Mouse (Mus musculus): ENCODE measurements around the gene Pknox1. TPM values are rescaled to one million over a fixed set of nuclear protein-coding genes. Genes with fewer than 3 reads are reported as not detected.
"Not testable (repeated sequence)": the region's sequence is repeated elsewhere in the genome, so short reads cannot be mapped to it uniquely, and the experiment has no call there.

The Pknox1 gene
- polyA plus RNA-seq, 1 experiment from 2014 or later = 31.3 TPM

DNA sequence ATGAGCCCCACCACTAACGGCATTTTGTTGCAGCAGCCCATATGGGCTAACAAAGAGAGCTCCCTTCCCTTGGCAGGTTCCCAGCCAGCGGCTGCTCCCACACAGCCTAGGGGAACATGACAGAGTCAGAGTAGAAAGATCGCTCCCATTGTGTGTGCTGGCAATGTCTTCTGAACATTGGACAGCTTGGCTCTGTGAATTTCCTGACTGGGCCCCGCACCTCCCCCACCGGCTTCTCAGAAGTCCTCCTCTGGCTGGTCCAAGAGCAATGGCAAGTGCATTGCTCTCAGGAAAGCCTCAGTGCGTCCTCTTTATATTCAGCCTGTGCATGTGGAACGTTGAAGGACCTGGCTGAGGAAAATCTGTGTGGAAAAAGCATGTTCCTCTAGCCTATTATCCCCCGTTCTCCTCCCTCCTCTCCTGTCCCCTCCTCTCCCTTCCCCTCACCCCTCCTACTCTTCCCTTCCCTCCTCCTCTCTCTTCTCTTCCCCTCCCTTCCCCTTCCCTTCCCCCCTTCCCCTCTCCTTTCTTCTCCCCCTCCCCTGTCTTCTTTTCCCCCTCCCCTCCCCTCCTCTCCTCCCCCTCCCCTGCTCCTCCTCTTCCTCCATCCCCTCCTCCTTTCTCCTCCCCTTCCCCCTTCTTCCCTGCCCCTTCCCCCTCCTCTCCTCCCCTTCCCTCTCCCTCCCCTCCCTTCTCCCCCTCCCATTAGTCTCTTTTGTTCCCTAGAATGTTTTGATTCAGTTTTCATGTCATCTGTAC is 28.5 kb upstream of the Pknox1 start:
- Histone ChIP-seq H3K9ac (peak overlapping the region; percentile 40; the same call in 1 of the 2 replicates), H3K36me3 (replicated peaks) (peaks cover 11% of the 10 kb centered on the region), H3K27ac (peak overlapping the region; percentile 95), H3K27me3 (no peaks in the 10 kb centered on the region), H3K4me1 (peaks cover 23% of the 10 kb centered on the region), H3K9me3 (no peaks in the 10 kb centered on the region), H3K4me2 (peak overlapping the region; percentile 27), H3K4me3 (replicated peaks) (no peak overlapping the region)
- ATAC-seq (ENCODE audit: low FRiP score) = peak; percentile 90
- WGBS = 23% methylated on average over 8 of the region's 8 CpGs

- ATAC-seq (ENCODE audit: low FRiP score) = no peak
- no peaks in the 10 kb centered on the region for H3K27me3 ChIP-seq
- H3K36me3 ChIP-seq (replicated peaks) = no peaks in the 10 kb centered on the region
- WGBS = 68% methylated on average over 3 of the region's 3 CpGs
- H3K4me2 ChIP-seq = no peak overlapping the region
- H3K4me3 ChIP-seq (replicated peaks) = no peak overlapping the region
- H3K9ac ChIP-seq = no peak overlapping the region
- H3K27ac ChIP-seq = no peak overlapping the region
- H3K4me1 ChIP-seq = peaks cover 29% of the 10 kb centered on the region
- no peaks in the 10 kb centered on the region for H3K9me3 ChIP-seq
Observed at GRCm38 (mm10) chr17:31540101-31540500, 24.4 kb upstream of the Pknox1 start.

DNA sequence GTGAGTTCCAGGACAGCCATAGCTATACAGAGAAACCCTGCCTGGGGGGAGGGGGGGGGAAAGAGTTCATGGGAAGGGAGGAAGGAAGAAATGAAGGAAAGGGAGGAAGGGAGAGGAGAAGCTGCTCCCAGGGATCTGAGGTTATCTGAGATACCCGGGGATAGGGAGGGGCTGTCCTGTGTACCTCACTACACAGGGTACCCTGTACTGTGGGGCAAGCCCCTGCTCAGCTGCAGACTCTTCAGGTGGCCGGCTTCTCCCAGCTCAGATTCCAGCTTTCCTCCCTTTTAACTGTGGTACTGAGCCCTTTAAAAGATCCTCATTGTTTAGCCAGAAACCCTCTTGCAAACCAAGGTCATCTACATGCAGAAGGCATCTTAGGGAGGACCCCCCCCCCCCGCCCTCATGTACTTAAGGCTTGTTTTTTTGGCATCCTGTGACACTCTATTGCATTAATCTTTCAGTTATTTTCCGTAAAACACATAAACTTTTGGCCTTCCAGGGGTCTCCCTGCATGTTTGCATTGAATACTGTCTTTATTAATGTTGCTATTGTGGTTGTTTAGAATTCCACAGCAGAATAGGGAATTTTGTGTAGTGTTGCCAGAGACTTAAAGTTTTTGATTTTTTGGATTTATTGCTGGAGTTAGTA is 23.6 kb upstream of the Pknox1 start:
- H3K27ac ChIP-seq = no peak overlapping the region
- no peak for ATAC-seq (ENCODE audit: low FRiP score)

DNA sequence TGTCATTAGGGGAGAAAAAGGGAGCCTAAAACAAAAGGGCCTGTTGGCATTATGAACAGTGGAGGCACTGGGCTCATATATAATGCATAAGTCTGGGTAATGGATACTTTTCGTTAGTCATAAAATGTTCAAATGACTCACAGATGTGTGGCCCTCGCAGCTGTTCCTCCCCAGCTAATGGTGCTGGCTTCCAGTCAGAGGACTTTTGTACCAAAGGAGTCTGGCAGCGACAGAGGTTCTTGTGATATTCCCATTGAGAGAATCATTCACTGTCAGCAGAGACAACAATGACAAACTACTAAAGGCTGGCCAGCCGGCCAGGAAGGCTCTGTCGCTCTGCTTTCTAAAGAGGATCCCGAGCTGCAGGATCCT is 23.1 kb upstream of the Pknox1 start:
- 39% methylated on average over 6 of the region's 6 CpGs for WGBS
- H3K4me2 ChIP-seq = no peak overlapping the region
- no peak for ATAC-seq (ENCODE audit: low FRiP score)
- peaks cover 18% of the 10 kb centered on the region for H3K4me1 ChIP-seq
- H3K9me3 ChIP-seq = 0 out of 2 replicates have a peak, but pooled peaks cover 1% of the 10 kb centered on the region
- H3K27ac ChIP-seq = peak overlapping the region; percentile 56; the same call in 1 of the 2 replicates
- no peaks in the 10 kb centered on the region for H3K36me3 ChIP-seq (replicated peaks)
- H3K27me3 ChIP-seq = no peaks in the 10 kb centered on the region
- no peak overlapping the region for H3K4me3 ChIP-seq (replicated peaks)
- no peak overlapping the region for H3K9ac ChIP-seq

More for the DNA sequence above, 23.6 kb upstream of the Pknox1 start:
- no peaks in the 10 kb centered on the region for H3K9me3 ChIP-seq
- H3K36me3 ChIP-seq (replicated peaks) = no peaks in the 10 kb centered on the region
- no peak overlapping the region for H3K9ac ChIP-seq
- H3K4me2 ChIP-seq = no peak overlapping the region
- no peaks in the 10 kb centered on the region for H3K27me3 ChIP-seq
- peaks cover 20% of the 10 kb centered on the region for H3K4me1 ChIP-seq
- 58% methylated on average over 4 of the region's 4 CpGs for WGBS
- no peak overlapping the region for H3K4me3 ChIP-seq (replicated peaks)

GRCm38 (mm10) chr17:31543574-31543973 is 21.0 kb upstream of the Pknox1 start:
- H3K4me3 ChIP-seq (replicated peaks) = no peak overlapping the region
- WGBS = 34% methylated on average over 6 of the region's 6 CpGs
- no peak for ATAC-seq (ENCODE audit: low FRiP score)
- H3K4me2 ChIP-seq = no peak overlapping the region
- H3K27ac ChIP-seq = no peak overlapping the region
- H3K9me3 ChIP-seq = 0 out of 2 replicates have a peak, but pooled peaks cover 3% of the 10 kb centered on the region
- no peaks in the 10 kb centered on the region for H3K27me3 ChIP-seq
- H3K9ac ChIP-seq = no peak overlapping the region
- peaks cover 24% of the 10 kb centered on the region for H3K4me1 ChIP-seq
- H3K36me3 ChIP-seq (replicated peaks) = no peaks in the 10 kb centered on the region

- Histone ChIP-seq H3K4me1 (peaks cover 10% of the 10 kb centered on the region), H3K4me2 (no peak overlapping the region), H3K27ac (no peak overlapping the region), H3K27me3 (no peaks in the 10 kb centered on the region), H3K9me3 (0 out of 2 replicates have a peak, but pooled peaks cover 3% of the 10 kb centered on the region), H3K36me3 (replicated peaks) (no peaks in the 10 kb centered on the region), H3K4me3 (replicated peaks) (no peak overlapping the region), H3K9ac (no peak overlapping the region)
- no peak for ATAC-seq (ENCODE audit: low FRiP score)
- WGBS = 88% methylated on average over 9 of the region's 9 CpGs
Observed at GRCm38 (mm10) chr17:31546444-31547196, 17.9 kb upstream of the Pknox1 start.

DNA sequence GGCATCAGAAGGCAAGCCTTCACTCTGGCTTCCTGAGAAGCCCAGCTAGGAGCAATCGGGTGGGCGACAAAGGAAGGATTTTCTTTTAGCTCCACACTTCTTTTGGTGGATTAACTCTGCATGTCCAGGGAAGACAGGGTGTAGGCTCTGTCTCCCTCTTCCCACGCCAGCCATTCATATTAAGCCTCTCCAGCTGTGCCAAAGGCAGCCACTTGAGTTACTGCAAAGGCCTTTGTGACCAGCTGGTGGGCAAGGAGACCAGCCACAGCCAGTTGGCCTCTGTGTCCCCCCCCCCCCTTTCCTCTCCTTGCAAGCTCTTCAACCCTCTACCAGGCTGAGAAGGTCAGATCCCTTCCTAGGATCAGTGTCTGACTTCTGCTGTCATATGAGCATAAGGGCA is 16.6 kb upstream of the Pknox1 start:
- no peak overlapping the region for H3K9ac ChIP-seq
- no peaks in the 10 kb centered on the region for H3K27me3 ChIP-seq
- ATAC-seq (ENCODE audit: low FRiP score) = no peak
- 16% methylated on average over 3 of the region's 3 CpGs for WGBS
- H3K4me1 ChIP-seq = peaks cover 8% of the 10 kb centered on the region
- 0 out of 2 replicates have a peak, but pooled peaks cover 3% of the 10 kb centered on the region for H3K9me3 ChIP-seq
- no peak overlapping the region for H3K27ac ChIP-seq
- H3K4me3 ChIP-seq (replicated peaks) = no peak overlapping the region
- H3K4me2 ChIP-seq = no peak overlapping the region
- no peaks in the 10 kb centered on the region for H3K36me3 ChIP-seq (replicated peaks)

- Histone ChIP-seq H3K27ac (no peak overlapping the region), H3K4me1 (peaks cover 6% of the 10 kb centered on the region), H3K9ac (no peak overlapping the region), H3K4me2 (no peak overlapping the region), H3K4me3 (replicated peaks) (no peak overlapping the region), H3K27me3 (no peaks in the 10 kb centered on the region), H3K36me3 (replicated peaks) (no peaks in the 10 kb centered on the region), H3K9me3 (0 out of 2 replicates have a peak, but pooled peaks cover 3% of the 10 kb centered on the region)
- WGBS = 71% methylated on average over 8 of the region's 8 CpGs
- no peak for ATAC-seq (ENCODE audit: low FRiP score)
Observed at GRCm38 (mm10) chr17:31549389-31549788, 15.1 kb upstream of the Pknox1 start.

- 94% methylated on average over 23 of the region's 23 CpGs for WGBS
- not testable (repeated sequence) for H3K9ac ChIP-seq
Observed at GRCm38 (mm10) chr17:31552601-31553000, 11.9 kb upstream of the Pknox1 start.

DNA sequence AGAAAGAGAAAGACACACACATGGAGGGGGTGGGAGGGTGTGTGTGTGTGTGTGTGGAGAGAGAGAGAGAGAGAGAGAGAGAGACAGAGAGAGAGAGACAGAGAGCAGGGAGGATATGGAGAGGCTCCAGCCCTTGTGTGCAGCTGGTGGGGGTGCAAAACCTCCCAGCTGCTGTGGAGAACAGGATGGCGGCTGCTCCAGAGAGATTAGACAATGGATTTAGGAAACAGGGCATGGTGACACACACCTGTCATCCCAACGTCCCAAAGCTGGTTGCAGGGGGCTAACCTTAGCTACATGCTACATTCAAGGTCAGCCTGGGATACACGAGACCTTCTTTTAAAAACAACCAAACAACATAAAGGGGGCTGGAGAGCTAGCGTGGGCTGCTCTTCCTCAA is 8.3 kb upstream of the Pknox1 start:
- Histone ChIP-seq H3K27me3 (no peaks in the 10 kb centered on the region), H3K27ac (no peak overlapping the region), H3K4me1 (peaks cover 12% of the 10 kb centered on the region; the same call in 1 of the 2 replicates), H3K9me3 (no peaks in the 10 kb centered on the region), H3K4me3 (replicated peaks) (no peak overlapping the region), H3K9ac (no peak overlapping the region), H3K36me3 (replicated peaks) (no peaks in the 10 kb centered on the region), H3K4me2 (no peak overlapping the region)
- 76% methylated on average over 4 of the region's 4 CpGs for WGBS
- ATAC-seq (ENCODE audit: low FRiP score) = no peak

More at GRCm38 (mm10) chr17:31552601-31553000, 11.9 kb upstream of the Pknox1 start:
- not testable (repeated sequence) for H3K4me2 ChIP-seq; H3K9me3 ChIP-seq; H3K36me3 ChIP-seq (replicated peaks); ATAC-seq (ENCODE audit: low FRiP score); H3K27me3 ChIP-seq; H3K27ac ChIP-seq; H3K4me3 ChIP-seq (replicated peaks)
- H3K4me1 ChIP-seq = peaks cover 12% of the 10 kb centered on the region

DNA sequence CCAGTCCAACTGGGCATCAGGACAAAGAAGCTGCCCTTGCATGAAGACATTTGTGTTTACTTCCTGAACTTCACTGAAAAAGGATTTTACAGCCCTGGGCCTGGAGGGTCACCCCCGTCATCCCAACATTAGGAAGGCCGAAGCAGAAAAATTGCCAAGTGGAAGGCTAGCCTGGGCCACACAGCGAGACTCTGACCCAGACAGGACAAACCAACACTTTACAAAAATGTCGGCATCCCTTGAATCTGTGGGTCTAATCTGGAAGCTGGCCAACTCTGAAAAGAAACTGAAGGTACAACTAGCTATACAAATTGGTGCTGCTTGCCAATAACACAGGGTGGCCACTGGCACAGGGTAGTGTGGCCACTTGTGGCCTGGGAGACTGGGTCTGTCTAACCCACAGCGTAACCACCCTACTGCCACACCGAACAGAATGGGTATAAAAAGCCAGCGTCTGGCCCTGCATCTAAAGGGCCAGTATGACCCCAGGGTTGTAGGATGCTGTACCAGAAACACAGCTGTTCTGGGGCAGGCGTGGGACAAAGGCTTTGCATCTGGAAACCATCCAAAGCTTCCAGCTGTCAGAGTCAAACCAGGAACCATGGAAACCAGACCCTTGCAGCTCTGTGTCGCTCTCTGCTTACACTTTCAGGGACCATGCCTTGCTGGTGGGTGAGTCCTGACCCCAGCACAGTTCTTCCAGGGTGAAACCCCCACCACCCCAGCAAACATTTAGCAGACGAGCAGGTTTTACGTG is 7.2 kb upstream of the Pknox1 start:
- no peak for ATAC-seq (ENCODE audit: low FRiP score)
- Histone ChIP-seq H3K36me3 (replicated peaks) (no peaks in the 10 kb centered on the region), H3K4me3 (replicated peaks) (no peak overlapping the region), H3K4me2 (no peak overlapping the region), H3K9me3 (no peaks in the 10 kb centered on the region), H3K9ac (no peak overlapping the region), H3K27me3 (no peaks in the 10 kb centered on the region), H3K4me1 (peaks cover 12% of the 10 kb centered on the region; the same call in 1 of the 2 replicates), H3K27ac (peak overlapping the region; percentile 37; the same call in 1 of the 2 replicates)
- whole genome bisulfite sequencing = 70% methylated on average over 11 of the region's 11 CpGs
